Mouse (Mus musculus) gonadal fat pad, adult 2 months (tissue): Measurements from ENCODE around the gene Mrvi1. TPM values are rescaled to one million over a fixed set of nuclear protein-coding genes. Genes with fewer than 3 reads are reported as not detected.

Experiments used
- DNase-seq: peaks from one replicate; pipeline ENCODE4 v3.0.0-alpha.2; 2012; ENCODE audit warnings: low read depth
- polyA plus RNA-seq: library from polyadenylated mRNA; depleted of rRNA; stranded (reverse); fragments of >200 nt; gene quantifications from 2 replicates; pipeline ENCODE4 v1.2.3, GENCODE M21; 2012

Mrvi1 gene
- polyA plus RNA-seq, 1 experiment: 22.7 TPM

- DNase-seq: no peak
Measured at GRCm38 (mm10) chr7:110881746-110882333, 100.4 kb downstream of the Mrvi1 start.

- DNase-seq: no peak
Measured at GRCm38 (mm10) chr7:110878028-110878427, 104.2 kb downstream of the Mrvi1 start.

- DNase-seq: no peak
Measured at GRCm38 (mm10) chr7:110876965-110877364, 105.3 kb downstream of the Mrvi1 start.

GRCm38 (mm10) chr7:110868807-110869206 lies 113.5 kb downstream of the Mrvi1 start:
- no peak for DNase-seq

GRCm38 (mm10) chr7:110867116-110867515 lies 115.1 kb downstream of the Mrvi1 start:
- no peak for DNase-seq

GRCm38 (mm10) chr7:110866021-110866420 lies 116.2 kb downstream of the Mrvi1 start:
- no peak for DNase-seq

- no peak for DNase-seq
Measured at GRCm38 (mm10) chr7:110865570-110865969, 116.7 kb downstream of the Mrvi1 start.

- no peak for DNase-seq
Measured at GRCm38 (mm10) chr7:110865038-110865437, 117.2 kb downstream of the Mrvi1 start.

GRCm38 (mm10) chr7:110862751-110863289 lies 119.4 kb downstream of the Mrvi1 start, which contains the start of gene Lyve1:
TSS of gene Lyve1 (minus strand) at chr7:110863239.
- DNase-seq: no peak

- no peak for DNase-seq
Measured at GRCm38 (mm10) chr7:110860129-110860528, 122.1 kb downstream of the Mrvi1 start.

- DNase-seq: no peak
Measured at GRCm38 (mm10) chr7:110855604-110856003, 126.7 kb downstream of the Mrvi1 start.

GRCm38 (mm10) chr7:110854927-110855546 lies 127.2 kb downstream of the Mrvi1 start:
- DNase-seq: no peak

GRCm38 (mm10) chr7:110854519-110854918 lies 127.7 kb downstream of the Mrvi1 start:
- no peak for DNase-seq

- no peak for DNase-seq
Measured at GRCm38 (mm10) chr7:110853611-110854010, 128.7 kb downstream of the Mrvi1 start.

GRCm38 (mm10) chr7:110851541-110852203 lies 130.6 kb downstream of the Mrvi1 start:
- no peak for DNase-seq

- no peak for DNase-seq
Measured at GRCm38 (mm10) chr7:110848371-110848770, 133.9 kb downstream of the Mrvi1 start.

GRCm38 (mm10) chr7:110847321-110847720 lies 134.9 kb downstream of the Mrvi1 start:
- DNase-seq: no peak

- no peak for DNase-seq
Measured at GRCm38 (mm10) chr7:110843916-110844874, 138.1 kb downstream of the Mrvi1 start, which contains the start of gene Rnf141. TSS of gene Rnf141 (minus strand) at chr7:110844457.

- no peak for DNase-seq
Measured at GRCm38 (mm10) chr7:110840332-110840731, 141.9 kb downstream of the Mrvi1 start.

- no peak for DNase-seq
Measured at GRCm38 (mm10) chr7:110834522-110834921, 147.7 kb downstream of the Mrvi1 start.

- no peak for DNase-seq
Measured at GRCm38 (mm10) chr7:110834018-110834417, 148.2 kb downstream of the Mrvi1 start.

GRCm38 (mm10) chr7:110833024-110833423 lies 149.2 kb downstream of the Mrvi1 start:
- DNase-seq: no peak
